8 mouse cellular contexts compared by ENCODE assay signal in the genomic region with DNA sequence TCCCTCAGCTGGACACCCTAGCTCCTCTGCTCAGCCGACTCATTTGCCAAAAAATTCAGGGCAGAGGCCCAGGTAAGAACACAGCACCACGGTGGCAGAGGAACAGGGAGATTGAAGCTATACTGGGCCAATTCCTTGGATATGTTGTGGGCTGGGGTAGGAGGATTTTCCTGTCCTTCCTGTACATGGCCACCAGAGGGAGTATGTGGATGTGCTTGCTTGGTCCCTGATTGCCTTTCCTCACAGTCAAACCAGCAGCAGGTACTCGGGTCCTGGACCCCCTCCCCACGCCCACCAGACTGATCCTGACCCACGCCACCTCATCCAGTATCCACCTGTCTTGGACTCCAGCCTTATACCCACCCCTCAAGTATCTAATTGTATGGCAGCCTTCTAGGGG. TPM values are rescaled to one million over a fixed set of nuclear protein-coding genes. Genes with fewer than 3 reads are reported as not detected.
DNase-seq lines count a peak whose midpoint lies in the region; ATAC-seq and TF ChIP-seq lines count a peak whose summit lies in the region.

No protein-coding gene starts in this region.

- no peaks in the 10 kb centered on the region; the same call in 1 of the 2 replicates for H3K27me3 ChIP-seq in embryonic facial prominence, embryonic 12.5 days
- H3K27me3 ChIP-seq in hindbrain, embryonic 11.5 days (ENCODE audit: control insufficient read depth, insufficient read depth, low read length): no peaks in the 10 kb centered on the region

- H3K9ac ChIP-seq in embryonic facial prominence, embryonic 12.5 days: no peak overlapping the region; the same call in 1 of the 2 replicates
- no peak overlapping the region for H3K9ac ChIP-seq in hindbrain, embryonic 11.5 days (ENCODE audit: low read depth, low read length)

- no peaks in the 10 kb centered on the region for H3K9me3 ChIP-seq in embryonic facial prominence, embryonic 12.5 days
- H3K9me3 ChIP-seq in hindbrain, embryonic 11.5 days (ENCODE audit: control insufficient read depth, low read length): no peaks in the 10 kb centered on the region

- H3K4me3 ChIP-seq in embryonic facial prominence, embryonic 12.5 days: no peak overlapping the region
- H3K4me3 ChIP-seq in hindbrain, embryonic 11.5 days (ENCODE audit: low read depth, low read length): no peak overlapping the region
- H3K4me3 ChIP-seq in layer of hippocampus, adult 2 months: no peak overlapping the region

- ATAC-seq in embryonic facial prominence, embryonic 12.5 days (ENCODE audit: insufficient number of reproducible peaks, insufficient read depth, low FRiP score, low TSS enrichment): 0 out of 2 replicates have a peak, but pooled peaks have one; percentile 2
- ATAC-seq in hindbrain, embryonic 11.5 days (ENCODE audit: low FRiP score): peak; percentile 62
- peak; percentile 71 for ATAC-seq in megakaryocyte, adult 5-6 weeks (ENCODE audit: poor library complexity, severe bottlenecking)

- 16% methylated on average over 5 of the region's 5 CpGs for WGBS in embryonic facial prominence, embryonic 12.5 days
- WGBS in hindbrain, embryonic 11.5 days: 13% methylated on average over 5 of the region's 5 CpGs

- no peaks in the 10 kb centered on the region for H3K4me1 ChIP-seq in embryonic facial prominence, embryonic 12.5 days
- no peaks in the 10 kb centered on the region for H3K4me1 ChIP-seq in hindbrain, embryonic 11.5 days (replicated peaks; ENCODE audit: control insufficient read depth, insufficient read depth, low read length)

- peak; percentile 50 for DNase-seq in adrenal gland, adult 2 months
- no peak for DNase-seq in adrenal gland, postnatal 4 days (ENCODE audit: low spot score in 2 of 2)
- DNase-seq in adrenal gland, postnatal 36 days: peak; percentile 32 to 47
- DNase-seq in hindbrain, embryonic 11.5 days (ENCODE audit: low spot score): peak; percentile 73
- peak; percentile 45 to 58 for DNase-seq in layer of hippocampus, adult 2 months (ENCODE audit: low spot score in 2 of 2)
- DNase-seq in right cerebral cortex, postnatal 4 days: peak; percentile 26

- H3K27ac ChIP-seq in embryonic facial prominence, embryonic 12.5 days: no peak overlapping the region
- H3K27ac ChIP-seq in hindbrain, embryonic 11.5 days (ENCODE audit: low read depth, low read length): no peak overlapping the region
- peak overlapping the region; percentile 58 for H3K27ac ChIP-seq in layer of hippocampus, adult 2 months

- H3K36me3 ChIP-seq in embryonic facial prominence, embryonic 12.5 days: no peaks in the 10 kb centered on the region
- no peaks in the 10 kb centered on the region for H3K36me3 ChIP-seq in hindbrain, embryonic 11.5 days (ENCODE audit: control insufficient read depth, insufficient read depth, low read length)

- no peak overlapping the region for H3K4me2 ChIP-seq in embryonic facial prominence, embryonic 12.5 days (replicated peaks)
- H3K4me2 ChIP-seq in hindbrain, embryonic 11.5 days (replicated peaks; ENCODE audit: low read depth, low read length): no peak overlapping the region

- TF ChIP-seq CTCF in layer of hippocampus, adult 2 months (conservative IDR thresholded peaks at IDR 0.05): peak; percentile 89

RNA-seq across cellular contexts. Expression of gene Col20a1, which starts 10.1 kb away (rescaled TPM):
- 1 to 10 TPM; 1.6 to 3.3 TPM for total RNA-seq in adrenal gland, adult 2 months (2021)
- 4.3 and 5.4 TPM in 2 replicates for polyA plus RNA-seq in adrenal gland, adult 2 months (2012; rRNA removed)
- total RNA-seq in adrenal gland, postnatal 4 days (2021): 1 to 10 TPM; 5.6 to 6.3 TPM
- 1 to 10 TPM; 1.7 to 4.3 TPM for total RNA-seq in adrenal gland, postnatal 36 days (2021)
- polyA plus RNA-seq in embryonic facial prominence, embryonic 12.5 days (2016; fragmentation: Nextera tagmentation; extraction: Ambion mirVana): 1.3 and 1.7 TPM in 2 replicates
- 0.56 and 0.78 TPM in 2 replicates for polyA plus RNA-seq in hindbrain, embryonic 11.5 days (2014; fragmentation: Nextera tagmentation; extraction: Ambion mirVana)
- total RNA-seq in layer of hippocampus, adult 2 months (2021): 1 to 10 TPM; 2.7 to 5.4 TPM
- 0.11 and 0.23 TPM in 2 replicates for total RNA-seq in megakaryocyte, adult 5-6 weeks (2015)
- 0.18 and 0.28 TPM in 2 replicates for total RNA-seq in megakaryocyte, adult 5-6 weeks (2017)

RNA-seq across cellular contexts. Expression of gene Arfgap1, which starts 29.4 kb away (rescaled TPM):
- 10 to 100 TPM; 42.6 to 44.7 TPM for total RNA-seq in adrenal gland, adult 2 months (2021)
- polyA plus RNA-seq in adrenal gland, adult 2 months (2012; rRNA removed): 49.2 and 49.4 TPM in 2 replicates
- 10 to 100 TPM; 87.0 to 93.3 TPM for total RNA-seq in adrenal gland, postnatal 4 days (2021)
- total RNA-seq in adrenal gland, postnatal 36 days (2021): 10 to 100 TPM; 42.4 to 58.8 TPM
- polyA plus RNA-seq in embryonic facial prominence, embryonic 12.5 days (2016; fragmentation: Nextera tagmentation; extraction: Ambion mirVana): 113 and 116 TPM in 2 replicates
- polyA plus RNA-seq in hindbrain, embryonic 11.5 days (2014; fragmentation: Nextera tagmentation; extraction: Ambion mirVana): 50.2 and 50.5 TPM in 2 replicates
- 100 to 1,000 TPM; 139 to 144 TPM for total RNA-seq in layer of hippocampus, adult 2 months (2021)
- 16.5 and 18.7 TPM in 2 replicates for total RNA-seq in megakaryocyte, adult 5-6 weeks (2015)
- total RNA-seq in megakaryocyte, adult 5-6 weeks (2017): 34.8 and 35.0 TPM in 2 replicates

RNA-seq across cellular contexts. Expression of gene Nkain4, which starts 41.9 kb away (rescaled TPM):
- 1 to 10 TPM; 5.0 to 9.5 TPM for total RNA-seq in adrenal gland, adult 2 months (2021)
- 11.9 and 14.3 TPM in 2 replicates for polyA plus RNA-seq in adrenal gland, adult 2 months (2012; rRNA removed)
- 10 to 100 TPM in 1 of 2 experiments, 1 to 10 TPM in 1; 8.8 to 12.6 TPM for total RNA-seq in adrenal gland, postnatal 4 days (2021)
- 1 to 10 TPM; 4.6 to 5.8 TPM for total RNA-seq in adrenal gland, postnatal 36 days (2021)
- polyA plus RNA-seq in embryonic facial prominence, embryonic 12.5 days (2016; fragmentation: Nextera tagmentation; extraction: Ambion mirVana): 21.7 and 25.5 TPM in 2 replicates
- 80.5 and 91.5 TPM in 2 replicates for polyA plus RNA-seq in hindbrain, embryonic 11.5 days (2014; fragmentation: Nextera tagmentation; extraction: Ambion mirVana)
- 10 to 100 TPM; 54.3 to 55.1 TPM for total RNA-seq in layer of hippocampus, adult 2 months (2021)
- not detected in 2 replicates for total RNA-seq in megakaryocyte, adult 5-6 weeks (2015)
- not detected in 2 replicates for total RNA-seq in megakaryocyte, adult 5-6 weeks (2017)

RNA-seq across cellular contexts. Expression of gene Chrna4, which starts 46.9 kb away (rescaled TPM):
- total RNA-seq in adrenal gland, adult 2 months (2021): 10 to 100 TPM in 1 of 2 experiments, 1 to 10 TPM in 1; 6.5 to 35.4 TPM
- 8.9 and 13.8 TPM in 2 replicates for polyA plus RNA-seq in adrenal gland, adult 2 months (2012; rRNA removed)
- 10 to 100 TPM; 11.1 to 13.6 TPM for total RNA-seq in adrenal gland, postnatal 4 days (2021)
- total RNA-seq in adrenal gland, postnatal 36 days (2021): 10 to 100 TPM in 1 of 2 experiments, 1 to 10 TPM in 1; 5.1 to 20.0 TPM
- polyA plus RNA-seq in embryonic facial prominence, embryonic 12.5 days (2016; fragmentation: Nextera tagmentation; extraction: Ambion mirVana): 5.5 and 7.1 TPM in 2 replicates
- 45.0 and 54.1 TPM in 2 replicates for polyA plus RNA-seq in hindbrain, embryonic 11.5 days (2014; fragmentation: Nextera tagmentation; extraction: Ambion mirVana)
- total RNA-seq in layer of hippocampus, adult 2 months (2021): 10 to 100 TPM; 14.1 to 15.7 TPM
- total RNA-seq in megakaryocyte, adult 5-6 weeks (2015): not detected in 2 replicates
- total RNA-seq in megakaryocyte, adult 5-6 weeks (2017): not detected in 2 replicates

Comparison
In these comparisons a context has a peak if more than half of its experiments do, and no peak if none do; other contexts are left out.
1. DNase-seq: peak in adrenal gland, adult 2 months (single experiment), adrenal gland, postnatal 36 days (2 of 2), hindbrain, embryonic 11.5 days (single experiment), layer of hippocampus, adult 2 months (2 of 2) and right cerebral cortex, postnatal 4 days (single experiment); none in adrenal gland, postnatal 4 days (0 of 2).
2. ATAC-seq: peak in every context shown above with its lines; median percentile 71 in megakaryocyte, adult 5-6 weeks; 62 in hindbrain, embryonic 11.5 days; 2 in embryonic facial prominence, embryonic 12.5 days.
3. RNA of gene Nkain4, which starts 41.9 kb away (total RNA-seq): 54.3 to 55.1 TPM in layer of hippocampus, adult 2 months, 8.8 to 12.6 TPM in adrenal gland, postnatal 4 days, 5.0 to 9.5 TPM in adrenal gland, adult 2 months and 4.6 to 5.8 TPM in adrenal gland, postnatal 36 days; not detected in megakaryocyte, adult 5-6 weeks; every median in the first group is over 4 times any median in the second.